In the genomic region with DNA sequence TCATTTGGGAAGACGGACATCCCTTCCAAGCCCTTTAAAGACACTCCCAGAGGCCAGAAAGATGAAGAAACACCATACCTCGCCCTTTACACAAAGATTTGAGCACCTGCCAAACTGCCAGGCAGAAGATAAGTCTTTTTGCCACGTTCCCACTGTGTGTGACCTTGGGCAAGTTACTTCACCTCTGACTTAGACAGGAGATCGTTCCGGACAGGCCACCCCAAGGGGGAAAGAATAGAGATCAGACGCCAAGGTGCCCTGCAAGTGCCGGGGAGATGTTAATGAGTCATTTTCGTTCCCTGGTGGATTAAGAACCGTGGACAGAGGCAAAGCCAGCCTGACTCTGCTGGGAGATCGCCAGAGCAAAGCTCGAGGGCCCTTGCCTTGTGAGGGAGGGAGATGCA, we compare ENCODE assay signal across 8 mouse cellular contexts. TPM values are rescaled to one million over a fixed set of nuclear protein-coding genes. Genes with fewer than 3 reads are reported as not detected.
DNase-seq lines count a peak whose midpoint lies in the region; ATAC-seq and TF ChIP-seq lines count a peak whose summit lies in the region.

No protein-coding gene starts in this region.

- H3K9me3 ChIP-seq in forebrain, postnatal 0 days (ENCODE audit: low read length): no peaks in the 10 kb centered on the region
- H3K9me3 ChIP-seq in hindbrain, postnatal 0 days (ENCODE audit: low read length): no peaks in the 10 kb centered on the region
- no peaks in the 10 kb centered on the region for H3K9me3 ChIP-seq in liver, postnatal 0 days (ENCODE audit: low read length)
- no peaks in the 10 kb centered on the region for H3K9me3 ChIP-seq in stomach, embryonic 14.5 days (ENCODE audit: control insufficient read depth, low read depth, low read length)

- under 1% methylated on average over 11 of the region's 11 CpGs for WGBS in forebrain, postnatal 0 days
- under 1% methylated on average over 11 of the region's 11 CpGs for WGBS in hindbrain, postnatal 0 days
- 9% methylated on average over 11 of the region's 11 CpGs for WGBS in liver, postnatal 0 days (ENCODE audit: insufficient replicate concordance)
- WGBS in stomach, embryonic 14.5 days: 1% methylated on average over 11 of the region's 11 CpGs

- peak overlapping the region; percentile 93 for H3K4me3 ChIP-seq in gastrocnemius, adult 2 months
- peak overlapping the region; percentile 86 for H3K4me3 ChIP-seq in forebrain, postnatal 0 days (ENCODE audit: low read depth, low read length)
- peak overlapping the region; percentile 73 for H3K4me3 ChIP-seq in hindbrain, postnatal 0 days (ENCODE audit: low read length)
- peak overlapping the region; percentile 66; the same call in 1 of the 2 replicates for H3K4me3 ChIP-seq in liver, postnatal 0 days (ENCODE audit: low read depth, low read length)
- H3K4me3 ChIP-seq in stomach, embryonic 14.5 days (ENCODE audit: low read depth, low read length): peak overlapping the region; percentile 69

- H3K27ac ChIP-seq in gastrocnemius, adult 2 months: no peak overlapping the region
- 0 out of 2 replicates have a peak overlapping the region, but pooled peaks have one; percentile 76 for H3K27ac ChIP-seq in forebrain, postnatal 0 days (ENCODE audit: low read depth, low read length)
- H3K27ac ChIP-seq in hindbrain, postnatal 0 days: peak overlapping the region; percentile 93
- no peak overlapping the region for H3K27ac ChIP-seq in liver, postnatal 0 days (ENCODE audit: low read depth)
- H3K27ac ChIP-seq in stomach, embryonic 14.5 days (ENCODE audit: low read length): no peak overlapping the region; the same call in 1 of the 2 replicates

- H3K27me3 ChIP-seq in forebrain, postnatal 0 days (ENCODE audit: insufficient read depth, low read length): no peaks in the 10 kb centered on the region
- no peaks in the 10 kb centered on the region for H3K27me3 ChIP-seq in hindbrain, postnatal 0 days (ENCODE audit: insufficient read depth, low read length)
- peaks cover 20% of the 10 kb centered on the region for H3K27me3 ChIP-seq in liver, postnatal 0 days (ENCODE audit: insufficient read depth, low read length)
- H3K27me3 ChIP-seq in stomach, embryonic 14.5 days (ENCODE audit: control insufficient read depth, insufficient read depth, low read length): no peaks in the 10 kb centered on the region

- peak overlapping the region; percentile 72; the same call in 1 of the 2 replicates for H3K9ac ChIP-seq in forebrain, postnatal 0 days
- peak overlapping the region; percentile 84 for H3K9ac ChIP-seq in hindbrain, postnatal 0 days (replicated peaks; ENCODE audit: low read length)
- H3K9ac ChIP-seq in liver, postnatal 0 days (replicated peaks): no peak overlapping the region
- H3K9ac ChIP-seq in stomach, embryonic 14.5 days (replicated peaks; ENCODE audit: low read depth, low read length): 0 out of 2 replicates have a peak overlapping the region, but pooled peaks have one; percentile 63

- peaks cover 19% of the 10 kb centered on the region for H3K4me1 ChIP-seq in forebrain, postnatal 0 days (ENCODE audit: insufficient read depth)
- H3K4me1 ChIP-seq in hindbrain, postnatal 0 days (ENCODE audit: insufficient read depth, low read length): peaks cover 21% of the 10 kb centered on the region
- peaks cover 3% of the 10 kb centered on the region; the same call in 1 of the 2 replicates for H3K4me1 ChIP-seq in liver, postnatal 0 days (ENCODE audit: insufficient read depth)
- H3K4me1 ChIP-seq in stomach, embryonic 14.5 days (ENCODE audit: control insufficient read depth, insufficient read depth, low read length): peaks cover 24% of the 10 kb centered on the region

- ATAC-seq in forebrain, postnatal 0 days: no peak
- ATAC-seq in hindbrain, postnatal 0 days: no peak
- ATAC-seq in liver, postnatal 0 days: no peak
- ATAC-seq in stomach, embryonic 14.5 days (ENCODE audit: insufficient number of reproducible peaks, insufficient read depth, low FRiP score, low read depth): no peak

- intact Hi-C loops in gastrocnemius, adult 2 months (cut with DNase I): no loop called here

- TF ChIP-seq CTCF in gastrocnemius, adult 2 months (IDR thresholded peaks at IDR 0.05): no peak
- TF ChIP-seq CTCF in forebrain, postnatal 0 days (IDR thresholded peaks at IDR 0.05; ENCODE audit: low read depth): no peak
- TF ChIP-seq CTCF in hindbrain, postnatal 0 days (IDR thresholded peaks at IDR 0.05; ENCODE audit: low read depth): no peak
- no peak for TF ChIP-seq CTCF in liver, postnatal 0 days (IDR thresholded peaks at IDR 0.05; ENCODE audit: low read depth)

- no peak for TF ChIP-seq EP300 in liver, postnatal 0 days (IDR thresholded peaks at IDR 0.05; ENCODE audit: low read depth)

- peak overlapping the region; percentile 82 for H3K4me2 ChIP-seq in forebrain, postnatal 0 days (ENCODE audit: low read depth)
- H3K4me2 ChIP-seq in hindbrain, postnatal 0 days (ENCODE audit: low read depth, low read length): peak overlapping the region; percentile 76
- H3K4me2 ChIP-seq in liver, postnatal 0 days (ENCODE audit: low read depth, low read length): peak overlapping the region; percentile 98
- H3K4me2 ChIP-seq in stomach, embryonic 14.5 days (replicated peaks; ENCODE audit: low read depth, low read length): peak overlapping the region; percentile 91

- peak; percentile 57 for DNase-seq in gastrocnemius, adult 2 months
- DNase-seq in gastrocnemius, postnatal 4 days (ENCODE audit: low spot score in 2 of 2): no peak
- DNase-seq in cerebellum, adult 11-12 months: peak; percentile 59
- DNase-seq in forebrain, postnatal 0 days: no peak
- peak; percentile 61 for DNase-seq in hindbrain, postnatal 0 days (ENCODE audit: low spot score)
- DNase-seq in liver, postnatal 0 days: no peak
- DNase-seq in right cerebral cortex, postnatal 14 days: no peak

- peaks cover 3% of the 10 kb centered on the region; the same call in 1 of the 2 replicates for H3K36me3 ChIP-seq in forebrain, postnatal 0 days (ENCODE audit: insufficient read depth)
- H3K36me3 ChIP-seq in hindbrain, postnatal 0 days (ENCODE audit: insufficient read depth, low read length): 0 out of 2 replicates have a peak, but pooled peaks cover 9% of the 10 kb centered on the region
- peaks cover 5% of the 10 kb centered on the region; the same call in 1 of the 2 replicates for H3K36me3 ChIP-seq in liver, postnatal 0 days (replicated peaks; ENCODE audit: insufficient read depth, low read length)
- peaks cover 7% of the 10 kb centered on the region; the same call in 1 of the 2 replicates for H3K36me3 ChIP-seq in stomach, embryonic 14.5 days (ENCODE audit: control insufficient read depth, insufficient read depth, low read length)

RNA-seq across cellular contexts. Expression of gene Tbkbp1, which starts 0.7 kb away (rescaled TPM):
- total RNA-seq in gastrocnemius, adult 2 months (2021): 1 to 10 TPM; 4.0 to 6.1 TPM
- 10 to 100 TPM; 12.4 to 12.9 TPM for total RNA-seq in gastrocnemius, postnatal 4 days (2021)
- total RNA-seq in forebrain, postnatal 0 days (2014; rRNA removed): 35.8 and 36.4 TPM in 2 replicates
- 9.2 and 9.9 TPM in 2 replicates for polyA plus RNA-seq in forebrain, postnatal 0 days (2015; fragmentation: Nextera tagmentation; extraction: Ambion mirVana)
- total RNA-seq in hindbrain, postnatal 0 days (2014; rRNA removed): 45.4 and 53.8 TPM in 2 replicates
- polyA plus RNA-seq in hindbrain, postnatal 0 days (2015; fragmentation: Nextera tagmentation; extraction: Ambion mirVana): 9.6 and 10.1 TPM in 2 replicates
- polyA plus RNA-seq in liver, postnatal 0 days (2015; fragmentation: Nextera tagmentation; extraction: Ambion mirVana): 1.6 and 1.8 TPM in 2 replicates
- polyA plus RNA-seq in stomach, embryonic 14.5 days (2014; fragmentation: Nextera tagmentation; extraction: Ambion mirVana): 3.7 TPM in 2 replicates

RNA-seq across cellular contexts. Expression of gene Kpnb1, which starts 35.7 kb away (rescaled TPM):
- total RNA-seq in gastrocnemius, adult 2 months (2021): 10 to 100 TPM; 49.2 to 58.9 TPM
- total RNA-seq in gastrocnemius, postnatal 4 days (2021): 100 to 1,000 TPM; 117 to 121 TPM
- 112 and 124 TPM in 2 replicates for total RNA-seq in forebrain, postnatal 0 days (2014; rRNA removed)
- polyA plus RNA-seq in forebrain, postnatal 0 days (2015; fragmentation: Nextera tagmentation; extraction: Ambion mirVana): 19.2 and 24.6 TPM in 2 replicates
- 97.9 and 100 TPM in 2 replicates for total RNA-seq in hindbrain, postnatal 0 days (2014; rRNA removed)
- polyA plus RNA-seq in hindbrain, postnatal 0 days (2015; fragmentation: Nextera tagmentation; extraction: Ambion mirVana): 26.1 and 26.9 TPM in 2 replicates
- 12.1 and 12.3 TPM in 2 replicates for polyA plus RNA-seq in liver, postnatal 0 days (2015; fragmentation: Nextera tagmentation; extraction: Ambion mirVana)
- polyA plus RNA-seq in stomach, embryonic 14.5 days (2014; fragmentation: Nextera tagmentation; extraction: Ambion mirVana): 65.1 and 67.7 TPM in 2 replicates

RNA-seq across cellular contexts. Expression of gene Tbx21, which starts 36.9 kb away (rescaled TPM):
- total RNA-seq in gastrocnemius, adult 2 months (2021): under 1 TPM; 0.17 to 0.48 TPM
- total RNA-seq in gastrocnemius, postnatal 4 days (2021): 1 to 10 TPM in 1 of 2 experiments, under 1 TPM in 1; 0.98 to 1.4 TPM
- 1.6 and 1.7 TPM in 2 replicates for total RNA-seq in forebrain, postnatal 0 days (2014; rRNA removed)
- 2.2 and 2.9 TPM in 2 replicates for polyA plus RNA-seq in forebrain, postnatal 0 days (2015; fragmentation: Nextera tagmentation; extraction: Ambion mirVana)
- total RNA-seq in hindbrain, postnatal 0 days (2014; rRNA removed): 0.89 TPM in 1 of 2 replicates, not detected in the other
- polyA plus RNA-seq in hindbrain, postnatal 0 days (2015; fragmentation: Nextera tagmentation; extraction: Ambion mirVana): 0.11 and 0.16 TPM in 2 replicates
- 0.27 and 0.37 TPM in 2 replicates for polyA plus RNA-seq in liver, postnatal 0 days (2015; fragmentation: Nextera tagmentation; extraction: Ambion mirVana)
- 0.20 TPM in 1 of 2 replicates, not detected in the other for polyA plus RNA-seq in stomach, embryonic 14.5 days (2014; fragmentation: Nextera tagmentation; extraction: Ambion mirVana)

Comparison
In these comparisons a context has a peak if more than half of its experiments do, and no peak if none do; other contexts are left out.
1. DNase-seq: peak in gastrocnemius, adult 2 months (single experiment), cerebellum, adult 11-12 months (single experiment) and hindbrain, postnatal 0 days (single experiment); none in gastrocnemius, postnatal 4 days (0 of 2), forebrain, postnatal 0 days (single experiment), liver, postnatal 0 days (single experiment) and right cerebral cortex, postnatal 14 days (single experiment).
2. H3K27ac ChIP-seq: peak in forebrain, postnatal 0 days (single experiment) and hindbrain, postnatal 0 days (single experiment); none in gastrocnemius, adult 2 months (single experiment), liver, postnatal 0 days (single experiment) and stomach, embryonic 14.5 days (single experiment).
3. Peak in every context shown above with its lines, with median percentiles within 50 percentile points of each other: H3K4me3 ChIP-seq and H3K4me2 ChIP-seq.